Comparison of ENCODE assay signal across 8 mouse cellular contexts in the genomic region with DNA sequence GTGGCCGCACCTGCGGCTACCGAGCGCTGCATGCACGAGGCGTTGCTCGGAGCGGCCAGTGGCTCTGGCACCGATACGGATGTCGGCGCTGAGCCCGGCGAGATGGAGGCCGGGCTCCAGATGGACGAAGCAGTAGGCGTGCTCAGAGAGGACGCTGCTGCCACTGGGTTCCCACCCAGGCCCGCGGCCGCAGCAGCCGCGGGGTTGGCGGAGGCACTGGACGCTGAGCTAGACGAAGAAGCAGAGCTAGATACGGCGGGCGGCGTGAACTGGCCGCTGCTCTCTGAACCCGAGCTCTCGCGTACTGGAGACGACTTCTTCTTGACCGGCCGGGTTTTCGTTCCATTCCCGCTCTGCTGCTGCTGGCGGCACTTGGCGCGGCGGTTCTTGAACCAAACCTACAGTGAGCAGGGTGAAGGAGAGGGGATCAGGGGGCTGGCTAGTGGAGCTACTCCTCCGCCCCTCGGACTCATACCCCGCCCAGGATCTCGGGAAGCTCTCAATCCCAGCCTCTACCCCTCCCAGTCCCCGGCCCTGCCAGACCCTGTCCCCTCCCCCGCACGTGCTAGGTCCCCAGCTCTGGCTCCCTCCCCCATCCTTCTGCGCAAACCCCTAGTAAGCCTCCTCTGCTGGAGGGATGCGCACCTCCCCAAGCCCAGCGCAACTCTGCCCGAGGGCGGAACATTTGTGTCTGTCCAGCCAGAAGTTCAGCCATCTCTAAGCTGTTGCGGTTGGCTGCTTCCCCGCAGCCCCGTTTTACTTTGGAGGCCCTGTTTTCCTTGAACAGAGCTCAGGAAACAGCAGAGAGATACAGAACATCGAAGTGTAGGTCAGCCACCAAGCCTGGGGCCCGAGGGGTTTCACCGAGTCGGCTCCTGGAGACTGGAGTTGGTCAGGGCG. TPM values are rescaled to one million over a fixed set of nuclear protein-coding genes. Genes with fewer than 3 reads are reported as not detected.
DNase-seq lines count a peak whose midpoint lies in the region; ATAC-seq lines count a peak whose summit lies in the region.

No protein-coding gene starts in this region.

- H3K4me3 ChIP-seq in forebrain, embryonic 15.5 days, result peak overlapping the region; percentile 63
- H3K4me3 ChIP-seq in intestine, embryonic 14.5 days (ENCODE audit: low read depth, low read length), result peak overlapping the region; percentile 20; the same call in 1 of the 2 replicates
- H3K4me3 ChIP-seq in liver, embryonic 13.5 days (replicated peaks), result no peak overlapping the region; the same call in 1 of the 2 replicates

- WGBS in forebrain, embryonic 15.5 days, result 2% methylated on average over 63 of the region's 63 CpGs
- WGBS in intestine, embryonic 14.5 days, result under 1% methylated on average over 55 of the region's 63 CpGs
- WGBS in liver, embryonic 13.5 days (ENCODE audit: insufficient replicate concordance), result under 1% methylated on average over 63 of the region's 63 CpGs

- H3K4me1 ChIP-seq in forebrain, embryonic 15.5 days, result peaks cover 67% of the 10 kb centered on the region
- peaks cover 11% of the 10 kb centered on the region for H3K4me1 ChIP-seq in intestine, embryonic 14.5 days (replicated peaks; ENCODE audit: control insufficient read depth, insufficient read depth, low read length)
- H3K4me1 ChIP-seq in liver, embryonic 13.5 days (replicated peaks), result peaks cover 31% of the 10 kb centered on the region

- peak overlapping the region; percentile 77 for H3K4me2 ChIP-seq in forebrain, embryonic 15.5 days (replicated peaks)
- peak overlapping the region; percentile 28 for H3K4me2 ChIP-seq in intestine, embryonic 14.5 days (ENCODE audit: low read length)
- peak overlapping the region; percentile 24 for H3K4me2 ChIP-seq in liver, embryonic 13.5 days

- peak overlapping the region; percentile 47 for H3K9ac ChIP-seq in forebrain, embryonic 15.5 days (replicated peaks)
- no peak overlapping the region for H3K9ac ChIP-seq in intestine, embryonic 14.5 days (ENCODE audit: low read length)
- no peak overlapping the region for H3K9ac ChIP-seq in liver, embryonic 13.5 days

- no peaks in the 10 kb centered on the region for H3K9me3 ChIP-seq in forebrain, embryonic 15.5 days
- no peaks in the 10 kb centered on the region for H3K9me3 ChIP-seq in intestine, embryonic 14.5 days (ENCODE audit: control insufficient read depth, low read length)
- H3K9me3 ChIP-seq in liver, embryonic 13.5 days (replicated peaks), result no peaks in the 10 kb centered on the region

- no peaks in the 10 kb centered on the region for H3K36me3 ChIP-seq in forebrain, embryonic 15.5 days
- H3K36me3 ChIP-seq in intestine, embryonic 14.5 days (ENCODE audit: control insufficient read depth, insufficient read depth, low read length), result no peaks in the 10 kb centered on the region
- no peaks in the 10 kb centered on the region for H3K36me3 ChIP-seq in liver, embryonic 13.5 days

- H3K27ac ChIP-seq in forebrain, embryonic 15.5 days (replicated peaks), result peak overlapping the region; percentile 72
- H3K27ac ChIP-seq in intestine, embryonic 14.5 days (ENCODE audit: low read depth), result no peak overlapping the region
- H3K27ac ChIP-seq in liver, embryonic 13.5 days, result no peak overlapping the region

- peak; percentile 68 for ATAC-seq in forebrain, embryonic 15.5 days (replicated peaks)
- ATAC-seq in intestine, embryonic 14.5 days (replicated peaks; ENCODE audit: low FRiP score, low TSS enrichment, low read depth), result no peak
- ATAC-seq in liver, embryonic 13.5 days (ENCODE audit: low read depth), result no peak

- DNase-seq in gastrocnemius, postnatal 10 days, result peak; percentile 32
- no peak for DNase-seq in gastrocnemius, adult 8-10 months (ENCODE audit: low spot score in 2 of 2)
- DNase-seq in ZHBTc4 (ENCODE audit: low read depth, low spot score), result peak; percentile 82
- DNase-seq in intestine, embryonic 14.5 days (ENCODE audit: low spot score), result no peak
- DNase-seq in liver, embryonic 13.5 days, result no peak
- peak; percentile 18 for DNase-seq in right cerebral cortex, adult 18-20 months
- no peak for DNase-seq in spleen, postnatal 14 days (ENCODE audit: low spot score in 2 of 2)

- peaks cover 11% of the 10 kb centered on the region; the same call in 1 of the 2 replicates for H3K27me3 ChIP-seq in forebrain, embryonic 15.5 days
- H3K27me3 ChIP-seq in intestine, embryonic 14.5 days (replicated peaks; ENCODE audit: control insufficient read depth, insufficient read depth, low read length), result peaks cover 100% of the 10 kb centered on the region
- H3K27me3 ChIP-seq in liver, embryonic 13.5 days, result peaks cover 99% of the 10 kb centered on the region

RNA-seq across cellular contexts. Expression of a gene that starts 5.8 kb away (rescaled TPM):
- total RNA-seq in gastrocnemius, postnatal 10 days (2021), result not detected
- not detected for total RNA-seq in gastrocnemius, adult 8-10 months (2022)
- polyA plus RNA-seq in forebrain, embryonic 15.5 days (2015; fragmentation: Nextera tagmentation; extraction: Ambion mirVana), result 9.8 and 10.6 TPM in 2 replicates
- not detected in 2 replicates for polyA plus RNA-seq in intestine, embryonic 14.5 days (2014; fragmentation: Nextera tagmentation; extraction: Ambion mirVana)
- not detected in 2 replicates for polyA plus RNA-seq in liver, embryonic 13.5 days (2015; fragmentation: Nextera tagmentation; extraction: Ambion mirVana)

Comparison
In these comparisons a context has a peak if more than half of its experiments do, and no peak if none do; other contexts are left out.
1. DNase-seq: peak in gastrocnemius, postnatal 10 days (single experiment), ZHBTc4 (single experiment) and right cerebral cortex, adult 18-20 months (single experiment); none in gastrocnemius, adult 8-10 months (0 of 2), intestine, embryonic 14.5 days (single experiment), liver, embryonic 13.5 days (single experiment) and spleen, postnatal 14 days (0 of 2).
2. H3K4me2 ChIP-seq: peak in every context shown above with its lines; median percentile 77 in forebrain, embryonic 15.5 days; 28 in intestine, embryonic 14.5 days; 24 in liver, embryonic 13.5 days.
3. RNA of a gene that starts 5.8 kb away (polyA plus RNA-seq): 9.8 to 10.6 TPM in forebrain, embryonic 15.5 days; not detected in liver, embryonic 13.5 days and not detected in intestine, embryonic 14.5 days; every median in the first group is over 10 times any median in the second.